Mouse (Mus musculus): ENCODE results near the gene Dclre1a. TPM values are rescaled to one million over a fixed set of nuclear protein-coding genes. Genes with fewer than 3 reads are reported as not detected.
"Not testable (repeated sequence)": the region's sequence is repeated elsewhere in the genome, so short reads cannot be mapped to it uniquely, and the experiment has no call there.

The Dclre1a gene
- polyA plus RNA-seq, 1 experiment from 2014 or later = 14.2 TPM

GRCm38 (mm10) chr19:56546031-56546430 is 2.0 kb downstream of the Dclre1a start:
- no peak overlapping the region for H3K4me2 ChIP-seq (replicated peaks)
- no peak overlapping the region for H3K27ac ChIP-seq
- no peak overlapping the region for H3K9ac ChIP-seq (replicated peaks)
- peaks cover 25% of the 10 kb centered on the region for H3K4me1 ChIP-seq (replicated peaks)
- H3K27me3 ChIP-seq = no peaks in the 10 kb centered on the region
- H3K9me3 ChIP-seq = no peaks in the 10 kb centered on the region
- ATAC-seq = no peak
- H3K36me3 ChIP-seq = peaks cover 19% of the 10 kb centered on the region
- H3K4me3 ChIP-seq (replicated peaks) = no peak overlapping the region

GRCm38 (mm10) chr19:56544681-56545388 is 3.2 kb downstream of the Dclre1a start:
- no peaks in the 10 kb centered on the region for H3K9me3 ChIP-seq
- peaks cover 14% of the 10 kb centered on the region for H3K4me1 ChIP-seq (replicated peaks)
- WGBS = 92% methylated on average over 13 of the region's 13 CpGs
- H3K36me3 ChIP-seq = peaks cover 24% of the 10 kb centered on the region
- H3K27me3 ChIP-seq = no peaks in the 10 kb centered on the region
- H3K4me2 ChIP-seq (replicated peaks) = no peak overlapping the region
- no peak for ATAC-seq
- H3K9ac ChIP-seq (replicated peaks) = no peak overlapping the region
- H3K27ac ChIP-seq = no peak overlapping the region
- no peak overlapping the region for H3K4me3 ChIP-seq (replicated peaks)

GRCm38 (mm10) chr19:56543320-56543719 is 4.7 kb downstream of the Dclre1a start:
- 93% methylated on average over 12 of the region's 12 CpGs for WGBS
- H3K27me3 ChIP-seq = no peaks in the 10 kb centered on the region
- H3K4me3 ChIP-seq (replicated peaks) = no peak overlapping the region
- H3K27ac ChIP-seq = no peak overlapping the region
- H3K9ac ChIP-seq (replicated peaks) = no peak overlapping the region
- no peaks in the 10 kb centered on the region for H3K9me3 ChIP-seq
- no peak for ATAC-seq
- H3K4me2 ChIP-seq (replicated peaks) = no peak overlapping the region
- peaks cover 5% of the 10 kb centered on the region for H3K4me1 ChIP-seq (replicated peaks)
- peaks cover 24% of the 10 kb centered on the region for H3K36me3 ChIP-seq

GRCm38 (mm10) chr19:56535765-56536164 is 12.3 kb downstream of the Dclre1a start:
- Histone ChIP-seq H3K4me1 (replicated peaks) (no peaks in the 10 kb centered on the region), H3K4me2 (replicated peaks) (no peak overlapping the region), H3K27me3 (no peaks in the 10 kb centered on the region), H3K9ac (replicated peaks) (no peak overlapping the region), H3K36me3 (peaks cover 29% of the 10 kb centered on the region), H3K4me3 (replicated peaks) (no peak overlapping the region), H3K27ac (no peak overlapping the region), H3K9me3 (no peaks in the 10 kb centered on the region)
- 93% methylated on average over 9 of the region's 9 CpGs for WGBS
- no peak for ATAC-seq

GRCm38 (mm10) chr19:56535064-56535463 is 13.0 kb downstream of the Dclre1a start:
- H3K4me2 ChIP-seq (replicated peaks) = no peak overlapping the region
- no peak overlapping the region for H3K27ac ChIP-seq
- peaks cover 26% of the 10 kb centered on the region for H3K36me3 ChIP-seq
- no peaks in the 10 kb centered on the region for H3K4me1 ChIP-seq (replicated peaks)
- no peak overlapping the region for H3K4me3 ChIP-seq (replicated peaks)
- ATAC-seq = no peak
- H3K9ac ChIP-seq (replicated peaks) = no peak overlapping the region
- 78% methylated on average over 9 of the region's 9 CpGs for WGBS
- H3K9me3 ChIP-seq = no peaks in the 10 kb centered on the region
- H3K27me3 ChIP-seq = no peaks in the 10 kb centered on the region

- Histone ChIP-seq H3K4me1 (replicated peaks) (no peaks in the 10 kb centered on the region), H3K4me3 (replicated peaks) (no peak overlapping the region), H3K4me2 (replicated peaks) (no peak overlapping the region), H3K36me3 (peaks cover 24% of the 10 kb centered on the region), H3K27me3 (no peaks in the 10 kb centered on the region), H3K9ac (replicated peaks) (no peak overlapping the region), H3K27ac (no peak overlapping the region), H3K9me3 (no peaks in the 10 kb centered on the region)
- ATAC-seq = no peak
- 84% methylated on average over 3 of the region's 3 CpGs for WGBS
Measured at GRCm38 (mm10) chr19:56534337-56534736, 13.7 kb downstream of the Dclre1a start.

GRCm38 (mm10) chr19:56533291-56534071 is 14.5 kb downstream of the Dclre1a start:
- Histone ChIP-seq H3K4me1 (replicated peaks) (no peaks in the 10 kb centered on the region), H3K9me3 (no peaks in the 10 kb centered on the region), H3K36me3 (peaks cover 24% of the 10 kb centered on the region), H3K9ac (replicated peaks) (no peak overlapping the region), H3K4me2 (replicated peaks) (no peak overlapping the region), H3K4me3 (replicated peaks) (no peak overlapping the region), H3K27me3 (no peaks in the 10 kb centered on the region), H3K27ac (no peak overlapping the region)
- no peak for ATAC-seq
- 91% methylated on average over 14 of the region's 14 CpGs for WGBS

GRCm38 (mm10) chr19:56531251-56531650 is 16.8 kb downstream of the Dclre1a start:
- H3K4me3 ChIP-seq (replicated peaks) = no peak overlapping the region
- H3K4me1 ChIP-seq (replicated peaks) = no peaks in the 10 kb centered on the region
- H3K27me3 ChIP-seq = no peaks in the 10 kb centered on the region
- H3K36me3 ChIP-seq = peaks cover 16% of the 10 kb centered on the region
- no peak overlapping the region for H3K9ac ChIP-seq (replicated peaks)
- no peak overlapping the region for H3K27ac ChIP-seq
- H3K9me3 ChIP-seq = no peaks in the 10 kb centered on the region
- WGBS = 92% methylated on average over 12 of the region's 12 CpGs
- H3K4me2 ChIP-seq (replicated peaks) = no peak overlapping the region
- ATAC-seq = no peak

GRCm38 (mm10) chr19:56530529-56530928 is 17.5 kb downstream of the Dclre1a start:
- no CpG with 5 or more reads among the region's 11 CpGs for WGBS
- not testable (repeated sequence) for ATAC-seq; H3K4me1 ChIP-seq (replicated peaks)

GRCm38 (mm10) chr19:56519408-56519807 is 28.6 kb downstream of the Dclre1a start:
- H3K27me3 ChIP-seq; H3K4me3 ChIP-seq (replicated peaks); H3K27ac ChIP-seq; ATAC-seq; H3K4me1 ChIP-seq (replicated peaks); H3K9ac ChIP-seq (replicated peaks); H3K4me2 ChIP-seq (replicated peaks); H3K9me3 ChIP-seq; H3K36me3 ChIP-seq: not testable (repeated sequence)
- WGBS = no CpG with 5 or more reads among the region's 7 CpGs

More at GRCm38 (mm10) chr19:56530529-56530928, 17.5 kb downstream of the Dclre1a start:
- H3K27ac ChIP-seq; H3K9me3 ChIP-seq; H3K27me3 ChIP-seq; H3K4me2 ChIP-seq (replicated peaks); H3K9ac ChIP-seq (replicated peaks); H3K36me3 ChIP-seq; H3K4me3 ChIP-seq (replicated peaks): not testable (repeated sequence)

- H3K27ac ChIP-seq; H3K9ac ChIP-seq (replicated peaks); H3K9me3 ChIP-seq; ATAC-seq; H3K36me3 ChIP-seq; H3K4me3 ChIP-seq (replicated peaks); H3K4me1 ChIP-seq (replicated peaks); H3K4me2 ChIP-seq (replicated peaks); H3K27me3 ChIP-seq: not testable (repeated sequence)
- no CpG with 5 or more reads among the region's 2 CpGs for WGBS
Measured at GRCm38 (mm10) chr19:56513527-56513926, 34.5 kb downstream of the Dclre1a start.

GRCm38 (mm10) chr19:56511207-56511606 is 36.8 kb downstream of the Dclre1a start:
- H3K4me2 ChIP-seq (replicated peaks); H3K9me3 ChIP-seq; H3K27me3 ChIP-seq; H3K4me3 ChIP-seq (replicated peaks); H3K4me1 ChIP-seq (replicated peaks); H3K9ac ChIP-seq (replicated peaks); H3K27ac ChIP-seq; H3K36me3 ChIP-seq; ATAC-seq: not testable (repeated sequence)
- WGBS = no CpG with 5 or more reads among the region's 4 CpGs
